In genomic region chr7:116609906-116610305, GRCm38 (mm10) we compare ENCODE assay signal across 22 mouse cellular contexts.
DNase-seq lines count a peak whose midpoint lies in the region; ATAC-seq and TF ChIP-seq lines count a peak whose summit lies in the region.
"Had no signal": no experiment of that assay in that cellular context is flagged by ENCODE, and none has a peak within 500 bp of the region (broad histone marks: within the 10 kb centered on the region; RNA-seq: fewer than 3 reads in every experiment).

No protein-coding gene starts in this region.

- intact Hi-C loops in gastrocnemius, adult 2 months (cut with DNase I): loop anchor here (5.0 to 10.0 kb wide), 2 partner anchors 275 to 363 kb away; partner anchors contain the start of gene Rps13
- intact Hi-C loops in gastrocnemius, postnatal 14 days (cut with DNase I; ENCODE audit: low total_unique reads): loop anchor here (5.0 to 10.0 kb wide), 3 partner anchors 78 to 365 kb away; no protein-coding TSS in a partner anchor

- peak; percentile 34 for DNase-seq in gastrocnemius, adult 2 months
- DNase-seq in gastrocnemius, adult 8-10 months (ENCODE audit: low spot score in 2 of 2): no peak
- no peak for DNase-seq in layer of hippocampus, adult 2 months (ENCODE audit: low spot score in 2 of 2)
- DNase-seq in layer of hippocampus, postnatal 10 days (ENCODE audit: low spot score in 2 of 2): no peak
- DNase-seq in gastrocnemius, postnatal 14 days: peak; percentile 24
- DNase-seq in ovary, postnatal 14 days (ENCODE audit: low spot score): peak; percentile 14
- DNase-seq: adrenal gland, postnatal 36 days; cerebellum, adult 9-10 months; kidney, adult 9 months; kidney, postnatal 25 days; layer of hippocampus, adult 9-11 months; liver, embryonic 13.5 days; lung, embryonic 14.5 days; lung, postnatal 36 days; thymus, postnatal 14 days had no signal

- TF ChIP-seq CTCF in gastrocnemius, adult 2 months (IDR thresholded peaks at IDR 0.05): no peak
- no peak for TF ChIP-seq CTCF in layer of hippocampus, adult 2 months (conservative IDR thresholded peaks at IDR 0.05)

- H3K4me3 ChIP-seq in gastrocnemius, adult 2 months: no peak overlapping the region
- H3K4me3 ChIP-seq in layer of hippocampus, adult 2 months: no peak overlapping the region; the same call in 1 of the 2 replicates
- H3K4me3 ChIP-seq: embryonic facial prominence, embryonic 15.5 days; heart, embryonic 15.5 days; hindbrain, embryonic 12.5 days; limb, embryonic 13.5 days; liver, embryonic 13.5 days; neural tube, embryonic 13.5 days had no signal

- ATAC-seq in monocyte, adult 5-6 weeks (replicated peaks; ENCODE audit: insufficient number of reproducible peaks, low FRiP score, low TSS enrichment, poor library complexity, severe bottlenecking): no peak
- ATAC-seq: forebrain, embryonic 16.5 days had no signal

- H3K27ac ChIP-seq in gastrocnemius, adult 2 months: no peak overlapping the region
- peak overlapping the region; percentile 59; the same call in 1 of the 2 replicates for H3K27ac ChIP-seq in layer of hippocampus, adult 2 months
- H3K27ac ChIP-seq: embryonic facial prominence, embryonic 15.5 days; heart, embryonic 15.5 days; hindbrain, embryonic 12.5 days; limb, embryonic 13.5 days; liver, embryonic 13.5 days; neural tube, embryonic 13.5 days had no signal

Comparison
In these comparisons a context has a peak if more than half of its experiments do, and no peak if none do; other contexts are left out.
1. DNase-seq: peak in gastrocnemius, adult 2 months (single experiment), gastrocnemius, postnatal 14 days (single experiment) and ovary, postnatal 14 days (single experiment); none in gastrocnemius, adult 8-10 months (0 of 2), layer of hippocampus, adult 2 months (0 of 2) and layer of hippocampus, postnatal 10 days (0 of 2).